Mouse (Mus musculus) megakaryocyte, embryonic 14.5 days (primary cell): ENCODE data around the gene Lrrc72.

Source experiments
- FLI1 ChIP-seq: IDR thresholded peaks from 2 replicates; pipeline ENCODE4 v1.6.1; 2012; ENCODE audit warnings: low read length, inconsistent platforms, mixed read lengths
- GATA1 ChIP-seq: IDR thresholded peaks from 3 replicates; pipeline ENCODE4 v1.6.1; 2012; ENCODE audit warnings: mixed read lengths, low read length, inconsistent platforms, borderline replicate concordance

- TF ChIP-seq GATA1: no peak
- no peak for TF ChIP-seq FLI1
These were observed 37.3 kb upstream of the Lrrc72 start for GRCm38 (mm10) chr12:36290465-36290864.
